Mouse (Mus musculus) testis, adult 2 months (tissue): ENCODE data around the gene Acvr1b.

Experiments
- CTCF ChIP-seq: fragments of 200-500 bp; IDR thresholded peaks from 2 replicates; pipeline ENCODE4 v1.5.1; 2012; ENCODE audit warnings: low read depth, mild to moderate bottlenecking, inconsistent platforms, low read length, moderate library complexity; ENCODE audit not compliant: control insufficient read depth, insufficient read depth, insufficient replicate concordance
- POLR2A ChIP-seq: fragments of 200-500 bp; IDR thresholded peaks from 2 replicates; pipeline ENCODE4 v1.6.1; 2012; ENCODE audit warnings: low read depth, mild to moderate bottlenecking, inconsistent platforms, low read length, moderate library complexity; ENCODE audit not compliant: control insufficient read depth

GRCm38 (mm10) chr15:101170413-101170980 lies 3.4 kb upstream of the Acvr1b start:
- no peak for TF ChIP-seq CTCF
- TF ChIP-seq POLR2A: no peak
